ENCODE assay signal across 26 mouse cellular contexts in genomic region chr10:127377700-127378099, GRCm38 (mm10). TPM values are rescaled to one million over a fixed set of nuclear protein-coding genes. Genes with fewer than 3 reads are reported as not detected.
DNase-seq lines count a peak whose midpoint lies in the region; ATAC-seq and TF ChIP-seq lines count a peak whose summit lies in the region.
"Had no signal": no experiment of that assay in that cellular context is flagged by ENCODE, and none has a peak within 500 bp of the region (broad histone marks: within the 10 kb centered on the region; RNA-seq: fewer than 3 reads in every experiment).

No protein-coding gene starts in this region.

- ATAC-seq in liver, embryonic 11.5 days (replicated peaks; ENCODE audit: low FRiP score) = no peak
- no peak for ATAC-seq in liver, embryonic 15.5 days (ENCODE audit: insufficient read depth)
- peak; percentile 25; the same call in 1 of the 2 replicates for ATAC-seq in stomach, embryonic 14.5 days (ENCODE audit: insufficient number of reproducible peaks, insufficient read depth, low FRiP score, low read depth)
- ATAC-seq in stomach, postnatal 0 days (ENCODE audit: low FRiP score, low TSS enrichment) = peak; percentile 58; the same call in 1 of the 2 replicates
- ATAC-seq in forebrain, embryonic 14.5 days = no peak
- ATAC-seq in heart, embryonic 11.5 days (replicated peaks; ENCODE audit: insufficient number of reproducible peaks, low FRiP score, low TSS enrichment) = no peak
- no peak for ATAC-seq in forebrain, embryonic 12.5 days (ENCODE audit: low FRiP score)
- ATAC-seq: activated CD4-positive, CD25-positive, alpha-beta regulatory T cell, adult 4 months; forebrain, embryonic 16.5 days had no signal

- DNase-seq in liver, embryonic 11.5 days (ENCODE audit: low spot score) = no peak
- no peak for DNase-seq in liver
- DNase-seq in stomach, postnatal 0 days (ENCODE audit: low spot score) = peak; percentile 54
- DNase-seq in forebrain, embryonic 14.5 days (ENCODE audit: low spot score) = no peak
- DNase-seq: adrenal gland, postnatal 14 days; cerebellum, adult 11 months; cerebellum, adult 2 months; cerebellum, adult 9-11 months; cerebellum, postnatal 25 days; gastrocnemius, postnatal 10 days; gastrocnemius, postnatal 36 days; heart, adult 2 months had no signal

- WGBS in liver, embryonic 11.5 days = 58% methylated on average over 3 of the region's 3 CpGs
- WGBS in liver, embryonic 15.5 days (ENCODE audit: insufficient replicate concordance) = 44% methylated on average over 3 of the region's 3 CpGs
- WGBS in stomach, embryonic 14.5 days = 58% methylated on average over 3 of the region's 3 CpGs
- WGBS in stomach, postnatal 0 days = 57% methylated on average over 3 of the region's 3 CpGs
- 75% methylated on average over 3 of the region's 3 CpGs for WGBS in forebrain, embryonic 14.5 days
- 66% methylated on average over 3 of the region's 3 CpGs for WGBS in heart, embryonic 11.5 days (ENCODE audit: insufficient replicate concordance)
- 67% methylated on average over 3 of the region's 3 CpGs for WGBS in forebrain, embryonic 12.5 days

- TF ChIP-seq CTCF in stomach, postnatal 0 days (IDR thresholded peaks at IDR 0.05; ENCODE audit: low read depth) = no peak

- H3K4me2 ChIP-seq in liver, embryonic 11.5 days = no peak overlapping the region
- no peak overlapping the region for H3K4me2 ChIP-seq in liver, embryonic 15.5 days
- H3K4me2 ChIP-seq in stomach, embryonic 14.5 days (replicated peaks; ENCODE audit: low read depth, low read length) = no peak overlapping the region
- H3K4me2 ChIP-seq in stomach, postnatal 0 days (replicated peaks; ENCODE audit: low read depth) = no peak overlapping the region
- H3K4me2 ChIP-seq in forebrain, embryonic 14.5 days (ENCODE audit: low read length) = no peak overlapping the region
- no peak overlapping the region for H3K4me2 ChIP-seq in heart, embryonic 11.5 days
- no peak overlapping the region for H3K4me2 ChIP-seq in forebrain, embryonic 12.5 days
- H3K4me2 ChIP-seq: embryonic facial prominence, embryonic 12.5 days; embryonic facial prominence, embryonic 15.5 days; hindbrain, embryonic 12.5 days; hindbrain, embryonic 15.5 days had no signal

- H3K9ac ChIP-seq in liver, embryonic 11.5 days (ENCODE audit: low read depth, low read length) = no peak overlapping the region
- no peak overlapping the region for H3K9ac ChIP-seq in liver, embryonic 15.5 days
- H3K9ac ChIP-seq in stomach, embryonic 14.5 days (replicated peaks; ENCODE audit: low read depth, low read length) = no peak overlapping the region
- H3K9ac ChIP-seq in stomach, postnatal 0 days (ENCODE audit: low read length) = no peak overlapping the region
- H3K9ac ChIP-seq in forebrain, embryonic 14.5 days (ENCODE audit: low read length) = no peak overlapping the region
- H3K9ac ChIP-seq in heart, embryonic 11.5 days (ENCODE audit: low read depth, low read length) = no peak overlapping the region
- no peak overlapping the region for H3K9ac ChIP-seq in forebrain, embryonic 12.5 days
- H3K9ac ChIP-seq: embryonic facial prominence, embryonic 12.5 days; embryonic facial prominence, embryonic 15.5 days; hindbrain, embryonic 12.5 days; hindbrain, embryonic 15.5 days had no signal

- no peaks in the 10 kb centered on the region for H3K36me3 ChIP-seq in liver, embryonic 11.5 days (ENCODE audit: control insufficient read depth, insufficient read depth, low read length)
- H3K36me3 ChIP-seq in liver, embryonic 15.5 days (replicated peaks) = no peaks in the 10 kb centered on the region
- no peaks in the 10 kb centered on the region for H3K36me3 ChIP-seq in stomach, embryonic 14.5 days (ENCODE audit: control insufficient read depth, insufficient read depth, low read length)
- no peaks in the 10 kb centered on the region for H3K36me3 ChIP-seq in stomach, postnatal 0 days (ENCODE audit: control insufficient read depth, insufficient read depth, low read length)
- H3K36me3 ChIP-seq in forebrain, embryonic 14.5 days (ENCODE audit: control insufficient read depth, insufficient read depth, low read length) = no peaks in the 10 kb centered on the region
- H3K36me3 ChIP-seq in heart, embryonic 11.5 days (ENCODE audit: control insufficient read depth, insufficient read depth, low read length) = no peaks in the 10 kb centered on the region
- no peaks in the 10 kb centered on the region for H3K36me3 ChIP-seq in forebrain, embryonic 12.5 days (replicated peaks)
- H3K36me3 ChIP-seq: embryonic facial prominence, embryonic 12.5 days; embryonic facial prominence, embryonic 15.5 days; heart, embryonic 10.5 days; hindbrain, embryonic 12.5 days; hindbrain, embryonic 15.5 days had no signal

- no peak for TF ChIP-seq EP300 in stomach, postnatal 0 days (optimal IDR thresholded peaks at IDR 0.05)

- H3K27ac ChIP-seq in liver, embryonic 11.5 days (ENCODE audit: low read depth, low read length) = 0 out of 2 replicates have a peak overlapping the region, but pooled peaks have one; percentile 2
- H3K27ac ChIP-seq in liver, embryonic 15.5 days (replicated peaks) = peak overlapping the region; percentile 45
- no peak overlapping the region for H3K27ac ChIP-seq in stomach, embryonic 14.5 days (ENCODE audit: low read length)
- H3K27ac ChIP-seq in stomach, postnatal 0 days (replicated peaks) = no peak overlapping the region
- no peak overlapping the region for H3K27ac ChIP-seq in forebrain, embryonic 14.5 days (ENCODE audit: low read depth, low read length)
- H3K27ac ChIP-seq in heart, embryonic 11.5 days (ENCODE audit: low read depth, low read length) = no peak overlapping the region
- H3K27ac ChIP-seq in forebrain, embryonic 12.5 days = no peak overlapping the region
- H3K27ac ChIP-seq: embryonic facial prominence, embryonic 12.5 days; embryonic facial prominence, embryonic 15.5 days; heart, adult 2 months; heart, embryonic 10.5 days; hindbrain, embryonic 12.5 days; hindbrain, embryonic 15.5 days had no signal

- no peaks in the 10 kb centered on the region for H3K9me3 ChIP-seq in liver, embryonic 11.5 days (ENCODE audit: control insufficient read depth, low read length)
- H3K9me3 ChIP-seq in liver, embryonic 15.5 days (replicated peaks) = no peaks in the 10 kb centered on the region
- H3K9me3 ChIP-seq in stomach, embryonic 14.5 days (ENCODE audit: control insufficient read depth, low read depth, low read length) = no peaks in the 10 kb centered on the region
- H3K9me3 ChIP-seq in stomach, postnatal 0 days (ENCODE audit: control insufficient read depth, low read length) = no peaks in the 10 kb centered on the region
- no peaks in the 10 kb centered on the region for H3K9me3 ChIP-seq in forebrain, embryonic 14.5 days (replicated peaks; ENCODE audit: control insufficient read depth, low read length)
- no peaks in the 10 kb centered on the region for H3K9me3 ChIP-seq in heart, embryonic 11.5 days (replicated peaks; ENCODE audit: control insufficient read depth, low read length)
- H3K9me3 ChIP-seq in forebrain, embryonic 12.5 days = no peaks in the 10 kb centered on the region
- H3K9me3 ChIP-seq: embryonic facial prominence, embryonic 12.5 days; embryonic facial prominence, embryonic 15.5 days; heart, embryonic 10.5 days; hindbrain, embryonic 12.5 days; hindbrain, embryonic 15.5 days had no signal

- no peak overlapping the region for H3K4me3 ChIP-seq in liver, embryonic 11.5 days (ENCODE audit: low read depth, low read length)
- H3K4me3 ChIP-seq in liver, embryonic 15.5 days (replicated peaks) = no peak overlapping the region
- no peak overlapping the region for H3K4me3 ChIP-seq in stomach, embryonic 14.5 days (ENCODE audit: low read depth, low read length)
- H3K4me3 ChIP-seq in stomach, postnatal 0 days (ENCODE audit: low read depth, low read length) = no peak overlapping the region
- no peak overlapping the region for H3K4me3 ChIP-seq in forebrain, embryonic 14.5 days (ENCODE audit: low read depth, low read length)
- H3K4me3 ChIP-seq in heart, embryonic 11.5 days (ENCODE audit: low read depth, low read length) = no peak overlapping the region
- no peak overlapping the region for H3K4me3 ChIP-seq in forebrain, embryonic 12.5 days (replicated peaks)
- H3K4me3 ChIP-seq: embryonic facial prominence, embryonic 12.5 days; embryonic facial prominence, embryonic 15.5 days; heart, adult 2 months; heart, embryonic 10.5 days; hindbrain, embryonic 12.5 days; hindbrain, embryonic 15.5 days had no signal

- no peaks in the 10 kb centered on the region for H3K27me3 ChIP-seq in liver, embryonic 11.5 days (replicated peaks; ENCODE audit: control insufficient read depth, insufficient read depth, low read length)
- H3K27me3 ChIP-seq in liver, embryonic 15.5 days = no peaks in the 10 kb centered on the region
- H3K27me3 ChIP-seq in stomach, embryonic 14.5 days (ENCODE audit: control insufficient read depth, insufficient read depth, low read length) = no peaks in the 10 kb centered on the region
- no peaks in the 10 kb centered on the region for H3K27me3 ChIP-seq in stomach, postnatal 0 days (ENCODE audit: control insufficient read depth, insufficient read depth, low read length)
- no peaks in the 10 kb centered on the region for H3K27me3 ChIP-seq in forebrain, embryonic 14.5 days (replicated peaks; ENCODE audit: control insufficient read depth, insufficient read depth, low read length)
- no peaks in the 10 kb centered on the region for H3K27me3 ChIP-seq in heart, embryonic 11.5 days (ENCODE audit: control insufficient read depth, insufficient read depth, low read length)
- H3K27me3 ChIP-seq in forebrain, embryonic 12.5 days = no peaks in the 10 kb centered on the region
- H3K27me3 ChIP-seq: embryonic facial prominence, embryonic 12.5 days; embryonic facial prominence, embryonic 15.5 days; hindbrain, embryonic 12.5 days; hindbrain, embryonic 15.5 days had no signal

- no peaks in the 10 kb centered on the region; the same call in 1 of the 2 replicates for H3K4me1 ChIP-seq in liver, embryonic 11.5 days (replicated peaks; ENCODE audit: control insufficient read depth, insufficient read depth, low read length)
- peaks cover 29% of the 10 kb centered on the region for H3K4me1 ChIP-seq in liver, embryonic 15.5 days (replicated peaks)
- peaks cover 6% of the 10 kb centered on the region for H3K4me1 ChIP-seq in stomach, embryonic 14.5 days (ENCODE audit: control insufficient read depth, insufficient read depth, low read length)
- no peaks in the 10 kb centered on the region for H3K4me1 ChIP-seq in stomach, postnatal 0 days (replicated peaks; ENCODE audit: control insufficient read depth, insufficient read depth)
- peaks cover 7% of the 10 kb centered on the region for H3K4me1 ChIP-seq in forebrain, embryonic 14.5 days (ENCODE audit: control insufficient read depth, insufficient read depth, low read length)
- H3K4me1 ChIP-seq in heart, embryonic 11.5 days (ENCODE audit: control insufficient read depth, insufficient read depth, low read length) = peaks cover 6% of the 10 kb centered on the region; the same call in 1 of the 2 replicates
- peaks cover 12% of the 10 kb centered on the region for H3K4me1 ChIP-seq in forebrain, embryonic 12.5 days

RNA-seq across cellular contexts. Expression of gene R3hdm2, which starts 2.4 kb away (rescaled TPM):
- 25.4 and 33.8 TPM in 2 replicates for polyA plus RNA-seq in liver, embryonic 11.5 days (2014; fragmentation: Nextera tagmentation; extraction: Ambion mirVana)
- 14.4 and 15.0 TPM in 2 replicates for polyA plus RNA-seq in liver, embryonic 15.5 days (2015; fragmentation: Nextera tagmentation; extraction: Ambion mirVana)
- 34.9 and 37.3 TPM in 2 replicates for polyA plus RNA-seq in stomach, embryonic 14.5 days (2014; fragmentation: Nextera tagmentation; extraction: Ambion mirVana)
- polyA plus RNA-seq in stomach, postnatal 0 days (2015; fragmentation: Nextera tagmentation; extraction: Ambion mirVana) = 14.3 and 17.6 TPM in 2 replicates
- 24.2 and 32.4 TPM in 2 replicates for polyA plus RNA-seq in forebrain, embryonic 14.5 days (2014; fragmentation: Nextera tagmentation; extraction: Ambion mirVana)
- polyA plus RNA-seq in heart, embryonic 11.5 days (2014; fragmentation: Nextera tagmentation; extraction: Ambion mirVana) = 27.7 and 30.3 TPM in 2 replicates
- 37.5 and 40.3 TPM in 2 replicates for polyA plus RNA-seq in forebrain, embryonic 12.5 days (2016; fragmentation: Nextera tagmentation; extraction: Ambion mirVana)

RNA-seq across cellular contexts. Expression of gene Inhbc, which starts 7.5 kb away (rescaled TPM):
- 1.1 and 1.4 TPM in 2 replicates for polyA plus RNA-seq in liver, embryonic 11.5 days (2014; fragmentation: Nextera tagmentation; extraction: Ambion mirVana)
- polyA plus RNA-seq in liver, embryonic 15.5 days (2015; fragmentation: Nextera tagmentation; extraction: Ambion mirVana) = 4.6 and 5.1 TPM in 2 replicates
- 0.35 TPM in 1 of 2 replicates, not detected in the other for polyA plus RNA-seq in stomach, embryonic 14.5 days (2014; fragmentation: Nextera tagmentation; extraction: Ambion mirVana)
- 0.15 TPM in 1 of 2 replicates, not detected in the other for polyA plus RNA-seq in stomach, postnatal 0 days (2015; fragmentation: Nextera tagmentation; extraction: Ambion mirVana)
- not detected in 2 replicates for polyA plus RNA-seq in forebrain, embryonic 14.5 days (2014; fragmentation: Nextera tagmentation; extraction: Ambion mirVana)
- polyA plus RNA-seq in heart, embryonic 11.5 days (2014; fragmentation: Nextera tagmentation; extraction: Ambion mirVana) = 0.19 TPM in 1 of 2 replicates, not detected in the other
- polyA plus RNA-seq in forebrain, embryonic 12.5 days (2016; fragmentation: Nextera tagmentation; extraction: Ambion mirVana) = not detected in 2 replicates
- polyA plus RNA-seq: activated CD4-positive, CD25-positive, alpha-beta regulatory T cell, adult 4 months; cerebellum, adult 2 months; embryonic facial prominence, embryonic 15.5 days; forebrain, embryonic 11.5 days; forebrain, embryonic 16.5 days; heart, adult 2 months; heart, embryonic 14.5 days; heart, postnatal 0 days; hindbrain, embryonic 12.5 days; hindbrain, embryonic 15.5 days had no signal

RNA-seq across cellular contexts. Expression of gene Inhbe, which starts 23.5 kb away (rescaled TPM):
- polyA plus RNA-seq in liver, embryonic 11.5 days (2014; fragmentation: Nextera tagmentation; extraction: Ambion mirVana) = 0.04 and 0.09 TPM in 2 replicates
- polyA plus RNA-seq in liver, embryonic 15.5 days (2015; fragmentation: Nextera tagmentation; extraction: Ambion mirVana) = 0.71 and 0.82 TPM in 2 replicates
- not detected in 2 replicates for polyA plus RNA-seq in stomach, embryonic 14.5 days (2014; fragmentation: Nextera tagmentation; extraction: Ambion mirVana)
- polyA plus RNA-seq in stomach, postnatal 0 days (2015; fragmentation: Nextera tagmentation; extraction: Ambion mirVana) = 0.02 and 0.12 TPM in 2 replicates
- polyA plus RNA-seq in forebrain, embryonic 14.5 days (2014; fragmentation: Nextera tagmentation; extraction: Ambion mirVana) = not detected in 2 replicates
- polyA plus RNA-seq in heart, embryonic 11.5 days (2014; fragmentation: Nextera tagmentation; extraction: Ambion mirVana) = 0.06 TPM in 1 of 2 replicates, not detected in the other
- 0.06 TPM in 1 of 2 replicates, not detected in the other for polyA plus RNA-seq in forebrain, embryonic 12.5 days (2016; fragmentation: Nextera tagmentation; extraction: Ambion mirVana)
- polyA plus RNA-seq: cerebellum, adult 2 months; forebrain, embryonic 16.5 days; heart, adult 2 months; heart, embryonic 10.5 days; heart, embryonic 14.5 days; heart, postnatal 0 days had no signal

RNA-seq across cellular contexts. Expression of gene Gli1, which starts 35.9 kb away (rescaled TPM):
- 2.1 and 2.2 TPM in 2 replicates for polyA plus RNA-seq in liver, embryonic 11.5 days (2014; fragmentation: Nextera tagmentation; extraction: Ambion mirVana)
- 0.31 and 0.32 TPM in 2 replicates for polyA plus RNA-seq in liver, embryonic 15.5 days (2015; fragmentation: Nextera tagmentation; extraction: Ambion mirVana)
- polyA plus RNA-seq in stomach, embryonic 14.5 days (2014; fragmentation: Nextera tagmentation; extraction: Ambion mirVana) = 15.5 and 17.6 TPM in 2 replicates
- 2.3 and 2.4 TPM in 2 replicates for polyA plus RNA-seq in stomach, postnatal 0 days (2015; fragmentation: Nextera tagmentation; extraction: Ambion mirVana)
- polyA plus RNA-seq in forebrain, embryonic 14.5 days (2014; fragmentation: Nextera tagmentation; extraction: Ambion mirVana) = 0.55 and 1.0 TPM in 2 replicates
- polyA plus RNA-seq in heart, embryonic 11.5 days (2014; fragmentation: Nextera tagmentation; extraction: Ambion mirVana) = 0.65 and 1.2 TPM in 2 replicates
- polyA plus RNA-seq in forebrain, embryonic 12.5 days (2016; fragmentation: Nextera tagmentation; extraction: Ambion mirVana) = 3.2 and 3.6 TPM in 2 replicates

RNA-seq across cellular contexts. Expression of gene Arhgap9, which starts 55.9 kb away (rescaled TPM):
- 22.0 and 24.4 TPM in 2 replicates for polyA plus RNA-seq in liver, embryonic 11.5 days (2014; fragmentation: Nextera tagmentation; extraction: Ambion mirVana)
- 14.1 and 14.9 TPM in 2 replicates for polyA plus RNA-seq in liver, embryonic 15.5 days (2015; fragmentation: Nextera tagmentation; extraction: Ambion mirVana)
- polyA plus RNA-seq in stomach, embryonic 14.5 days (2014; fragmentation: Nextera tagmentation; extraction: Ambion mirVana) = 3.2 and 3.9 TPM in 2 replicates
- 5.2 and 5.7 TPM in 2 replicates for polyA plus RNA-seq in stomach, postnatal 0 days (2015; fragmentation: Nextera tagmentation; extraction: Ambion mirVana)
- polyA plus RNA-seq in forebrain, embryonic 14.5 days (2014; fragmentation: Nextera tagmentation; extraction: Ambion mirVana) = 0.70 and 1.2 TPM in 2 replicates
- 1.7 TPM in 2 replicates for polyA plus RNA-seq in heart, embryonic 11.5 days (2014; fragmentation: Nextera tagmentation; extraction: Ambion mirVana)
- polyA plus RNA-seq in forebrain, embryonic 12.5 days (2016; fragmentation: Nextera tagmentation; extraction: Ambion mirVana) = 0.64 and 1.3 TPM in 2 replicates

Comparison
In these comparisons a context has a peak if more than half of its experiments do, and no peak if none do; other contexts are left out.
1. ATAC-seq: peak in stomach, embryonic 14.5 days (single experiment) and stomach, postnatal 0 days (single experiment); none in liver, embryonic 11.5 days (single experiment), liver, embryonic 15.5 days (single experiment), forebrain, embryonic 14.5 days (single experiment), heart, embryonic 11.5 days (single experiment) and forebrain, embryonic 12.5 days (single experiment).
2. H3K27ac ChIP-seq: peak in liver, embryonic 11.5 days (single experiment) and liver, embryonic 15.5 days (single experiment); none in stomach, embryonic 14.5 days (single experiment), stomach, postnatal 0 days (single experiment), forebrain, embryonic 14.5 days (single experiment), heart, embryonic 11.5 days (single experiment) and forebrain, embryonic 12.5 days (single experiment).